Mouse (Mus musculus) c-Kit-positive CD71-positive TER-119-positive erythroid progenitor cells, embryonic 14.5 days (primary cell): ENCODE results near the gene Gpx1.
"Not testable (repeated sequence)": the region's sequence is repeated elsewhere in the genome, so short reads cannot be mapped to it uniquely, and the experiment has no call there.

ENCODE experiments used
- DNase-seq: peaks from one replicate; pipeline ENCODE4 v3.0.0-alpha.2; 2013; ENCODE audit warnings: low spot score

Gene Gpx1

DNA sequence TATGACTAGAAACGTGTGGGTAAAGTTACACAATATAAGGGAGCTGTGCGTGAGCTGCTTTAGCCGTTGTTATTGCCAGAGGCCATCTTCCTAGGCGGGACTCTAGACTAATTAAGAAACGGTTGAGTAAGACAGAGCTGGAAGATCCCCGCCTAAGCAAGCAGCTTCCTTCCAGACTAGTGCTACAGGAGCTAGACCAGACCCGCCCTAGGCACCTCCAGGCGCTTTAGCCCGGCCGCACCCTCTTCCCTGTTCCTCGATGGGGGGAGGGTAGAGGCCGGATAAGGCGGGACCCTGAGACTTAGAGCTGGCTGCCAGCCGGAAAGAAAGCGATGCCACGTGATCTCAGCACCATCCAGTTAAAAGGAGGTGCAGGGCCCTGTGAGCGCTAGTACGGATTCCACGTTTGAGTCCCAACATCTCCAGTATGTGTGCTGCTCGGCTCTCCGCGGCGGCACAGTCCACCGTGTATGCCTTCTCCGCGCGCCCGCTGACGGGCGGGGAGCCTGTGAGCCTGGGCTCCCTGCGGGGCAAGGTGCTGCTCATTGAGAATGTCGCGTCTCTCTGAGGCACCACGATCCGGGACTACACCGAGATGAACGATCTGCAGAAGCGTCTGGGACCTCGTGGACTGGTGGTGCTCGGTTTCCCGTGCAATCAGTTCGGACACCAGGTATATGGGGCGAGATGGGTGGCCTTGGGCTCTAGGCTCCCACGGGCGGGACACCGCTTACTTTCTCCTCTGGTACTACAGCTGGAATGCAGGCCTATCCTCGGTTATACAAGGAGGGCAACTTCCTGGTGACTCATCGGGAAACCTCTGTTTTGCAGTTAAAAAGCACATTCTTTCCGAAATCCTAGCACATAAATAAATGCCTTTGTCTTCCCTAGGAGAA, at the start of gene Gpx1:
Gpx1 (plus strand) TSS at position 18 of the 896 bp plus-strand sequence.
- peak; percentile 98 for DNase-seq

DNA sequence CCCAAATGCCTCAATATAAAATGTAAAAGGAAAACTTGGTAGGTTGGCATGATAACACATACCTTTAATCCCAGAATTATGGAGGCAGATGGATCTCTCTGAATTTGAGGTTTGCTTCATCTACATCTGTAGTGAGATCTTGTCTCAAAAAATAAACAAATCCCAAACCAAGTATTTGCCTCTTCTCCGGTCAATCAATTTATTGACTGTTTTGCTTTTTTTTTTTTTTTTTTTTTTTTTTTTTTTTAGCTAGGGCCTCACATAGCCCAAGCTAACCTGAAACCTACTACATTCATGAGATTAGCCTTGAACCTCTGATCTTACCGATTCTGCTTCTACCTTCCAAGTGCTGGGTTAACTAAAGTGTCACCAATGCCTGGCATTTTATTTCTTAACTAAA, 49.4 kb upstream of the Gpx1 start:
- no peak for DNase-seq

DNA sequence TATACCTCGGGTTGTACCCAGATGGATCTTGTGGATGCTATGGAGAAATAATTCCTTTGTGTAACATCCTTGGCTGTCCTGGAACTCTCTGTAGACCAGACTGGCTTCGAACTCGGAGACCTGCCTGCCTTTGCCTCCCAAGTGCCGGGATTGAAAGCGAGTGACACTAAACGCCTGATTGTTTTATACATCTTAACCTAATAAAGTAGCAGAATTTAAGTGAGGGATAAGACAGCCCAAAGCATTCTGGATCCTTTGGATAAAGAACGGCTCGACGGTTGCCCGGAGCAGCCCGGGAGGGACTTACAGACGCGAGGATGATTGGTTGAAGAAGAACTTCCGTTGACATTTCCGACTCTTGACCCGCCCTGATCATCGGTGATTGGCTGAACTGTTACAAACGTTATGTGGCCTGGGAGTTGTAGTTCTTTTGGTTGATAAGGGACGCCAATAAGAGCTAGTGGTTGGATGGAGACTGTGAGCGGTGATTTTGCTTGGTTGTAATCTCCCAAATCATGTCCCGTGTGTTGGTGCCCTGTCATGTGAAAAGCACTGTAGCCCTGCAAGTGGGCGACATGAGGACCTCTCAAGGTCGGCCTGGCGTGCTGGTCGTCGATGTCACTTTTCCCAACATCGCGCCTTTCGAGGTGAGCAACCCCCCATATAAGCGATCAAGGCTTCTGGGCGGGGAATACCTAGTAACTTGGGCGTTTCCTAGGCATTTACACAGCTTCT, 48.5 kb upstream of the Gpx1 start, which contains the start of gene Nicn1:
Nicn1 (plus strand) TSS at position 414 of the 735 bp plus-strand sequence.
- peak; percentile 95 for DNase-seq

DNA sequence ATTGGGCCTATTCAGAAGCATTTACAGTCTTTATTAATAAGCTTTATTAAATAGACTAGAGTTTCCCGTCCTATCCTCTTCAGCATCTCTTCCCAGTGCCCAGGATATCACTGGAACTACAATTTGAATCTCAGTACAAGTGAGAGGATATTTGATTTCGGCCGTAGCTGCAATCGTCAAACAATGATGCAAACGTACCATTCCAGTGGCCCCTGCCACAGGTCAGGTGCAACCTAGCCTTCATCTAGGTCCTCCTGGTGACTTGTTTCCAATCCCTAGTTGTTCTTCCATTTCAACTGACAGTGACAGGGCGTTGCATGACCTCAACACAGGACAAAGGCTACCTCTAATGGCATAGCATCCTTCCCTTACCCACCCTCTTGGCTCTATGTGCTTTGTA, 47.9 kb upstream of the Gpx1 start:
- no peak for DNase-seq

DNA sequence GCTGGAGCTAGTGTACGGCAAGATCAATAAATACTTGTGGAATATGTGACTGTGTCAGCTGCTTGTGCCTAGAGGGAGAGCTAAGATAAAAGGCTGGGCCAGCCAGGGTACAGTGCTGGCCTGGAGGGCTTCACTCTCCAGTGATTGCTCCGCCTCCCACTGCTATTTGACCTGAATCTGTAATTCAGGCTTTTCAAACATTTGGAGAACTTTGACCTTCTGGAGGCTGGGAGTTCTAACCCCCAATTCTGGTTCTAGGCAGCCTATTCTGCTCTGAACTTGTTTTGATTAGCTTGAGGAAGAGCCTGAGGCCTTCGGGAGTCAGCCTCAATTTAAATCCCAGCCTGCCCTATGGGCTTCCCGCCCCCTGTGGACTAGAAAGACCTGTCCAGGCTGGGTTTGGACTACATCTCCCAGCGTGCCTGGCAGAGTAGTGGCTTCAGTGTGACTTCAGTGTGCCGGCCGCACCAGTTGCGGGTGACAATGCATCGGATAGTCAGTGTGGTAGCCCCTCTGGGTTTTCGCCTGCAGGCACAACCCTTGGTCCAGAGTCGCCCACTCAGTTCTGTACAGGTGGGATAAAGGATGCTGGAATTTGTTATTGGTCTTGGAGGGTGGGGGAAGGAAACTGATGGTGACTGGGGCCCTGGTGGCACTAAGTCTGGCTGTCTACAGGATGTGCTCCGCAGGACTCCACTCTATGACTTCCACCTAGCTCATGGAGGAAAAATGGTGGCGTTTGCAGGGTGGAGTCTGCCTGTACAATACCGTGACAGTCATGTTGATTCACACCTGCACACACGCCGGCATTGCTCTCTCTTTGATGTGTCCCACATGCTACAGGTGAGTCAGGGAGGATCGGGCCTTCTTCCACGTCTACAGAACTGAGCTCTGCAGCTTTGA, 42.0 kb upstream of the Gpx1 start, which contains the start of gene Amt:
Amt (plus strand) TSS at position 401 of the 903 bp plus-strand sequence.
- no peak for DNase-seq

DNA sequence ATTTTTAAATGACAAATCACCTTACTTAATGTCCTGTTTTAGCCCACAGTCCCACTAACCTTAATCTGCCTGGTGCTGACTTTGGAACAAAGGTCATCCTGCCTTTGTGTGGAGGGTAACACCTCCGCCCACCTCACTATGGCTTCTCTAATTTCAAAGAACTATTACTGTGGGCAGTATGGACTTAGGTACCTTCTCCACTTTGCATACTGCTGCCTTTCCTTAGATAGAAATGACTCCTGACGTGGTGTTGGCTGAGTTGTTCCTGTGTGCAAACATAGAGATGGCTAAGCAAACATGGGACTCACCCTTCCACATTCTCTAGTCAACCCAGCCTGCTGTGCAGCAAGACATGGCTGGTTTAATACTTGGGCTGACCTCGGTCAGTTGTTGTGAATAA, 36.9 kb upstream of the Gpx1 start:
- DNase-seq = no peak

DNA sequence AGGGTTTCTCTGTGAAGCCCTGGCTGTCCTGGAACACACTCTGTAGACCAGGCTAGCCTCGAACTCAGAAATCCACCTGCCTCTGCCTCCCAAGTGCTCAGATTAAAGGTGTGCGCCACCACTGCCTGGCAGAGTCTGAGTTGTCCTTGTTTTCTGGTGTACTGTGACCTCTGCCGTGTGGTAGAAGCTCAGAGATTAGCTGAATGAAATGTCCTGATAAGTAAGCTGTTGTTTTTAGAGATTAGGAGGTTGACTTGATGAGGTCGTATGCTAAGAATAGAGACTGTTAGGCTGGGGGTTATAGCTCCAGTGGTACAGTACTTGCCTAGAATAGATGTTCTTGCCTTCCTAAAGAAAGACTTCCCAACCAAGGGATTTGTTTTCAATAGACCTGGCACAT, 34.0 kb upstream of the Gpx1 start:
- no peak for DNase-seq

DNA sequence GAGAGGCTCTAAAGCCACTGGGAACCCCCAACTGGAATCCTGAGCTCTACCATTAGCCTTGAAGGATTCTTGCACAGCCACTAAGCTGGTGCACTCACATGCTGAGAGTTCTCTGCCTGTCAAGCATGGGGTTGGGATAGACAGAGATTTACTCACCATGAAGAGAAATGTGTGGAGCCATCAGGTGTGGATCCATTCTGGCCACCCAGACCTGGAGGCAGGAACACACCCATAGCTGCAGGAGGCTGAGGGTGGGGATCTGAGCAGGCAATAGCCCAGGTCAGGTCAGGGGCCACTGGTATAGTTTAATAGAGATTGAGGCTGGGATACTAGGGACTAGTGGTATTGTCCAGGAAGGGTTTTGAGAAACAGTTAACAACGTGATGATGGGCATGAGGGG, 33.5 kb upstream of the Gpx1 start:
- DNase-seq = no peak

DNA sequence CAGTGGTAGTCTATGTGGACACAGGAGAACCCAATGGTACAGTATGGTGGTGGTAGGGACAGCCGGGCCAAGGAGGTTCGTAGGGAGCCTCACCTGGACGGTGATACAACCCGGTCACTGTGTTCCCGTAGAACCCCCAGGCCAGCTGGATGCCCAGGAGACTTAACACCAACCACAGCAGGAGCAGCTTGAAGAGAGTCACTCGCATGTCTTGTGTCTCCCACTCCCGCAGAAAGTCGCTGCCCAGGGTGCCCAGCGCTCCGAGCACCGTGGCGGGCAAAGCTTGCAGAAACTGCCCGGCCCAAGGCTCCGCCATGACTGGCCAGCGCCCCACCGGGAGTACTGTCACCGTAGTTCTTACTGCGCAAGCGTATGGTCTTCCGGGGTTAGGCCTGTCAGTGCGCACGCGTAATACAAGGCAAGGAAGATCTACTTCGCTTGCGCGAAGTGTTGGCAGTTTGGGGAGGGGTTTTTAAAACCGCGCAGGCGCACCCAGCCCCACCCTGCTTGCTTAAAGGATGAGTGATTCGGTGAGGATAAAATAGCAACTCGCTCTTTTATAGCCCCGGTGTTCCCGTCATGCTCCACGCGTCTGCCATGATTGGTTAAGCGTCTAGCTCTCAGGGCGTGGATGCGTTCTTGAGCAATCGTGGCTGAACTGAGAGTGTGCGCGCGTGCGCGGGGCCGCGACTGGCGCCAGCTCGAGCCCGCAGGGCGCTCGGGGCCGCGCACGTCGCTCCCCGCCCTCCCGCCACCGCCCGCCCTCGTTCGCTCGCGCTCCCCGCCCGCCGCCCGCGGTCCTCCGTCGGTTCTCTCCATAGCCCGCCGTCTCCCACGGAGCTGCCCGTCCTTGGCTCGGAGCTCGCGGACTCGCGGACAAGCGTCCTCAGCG, 32.8 kb upstream of the Gpx1 start, which contains the start of the genes Rhoa and Tcta:
Rhoa (plus strand) TSS at position 501 of the 892 bp plus-strand sequence.
Tcta (minus strand) TSS at position 532 of the 892 bp plus-strand sequence.
- peak; percentile 99 for DNase-seq

DNA sequence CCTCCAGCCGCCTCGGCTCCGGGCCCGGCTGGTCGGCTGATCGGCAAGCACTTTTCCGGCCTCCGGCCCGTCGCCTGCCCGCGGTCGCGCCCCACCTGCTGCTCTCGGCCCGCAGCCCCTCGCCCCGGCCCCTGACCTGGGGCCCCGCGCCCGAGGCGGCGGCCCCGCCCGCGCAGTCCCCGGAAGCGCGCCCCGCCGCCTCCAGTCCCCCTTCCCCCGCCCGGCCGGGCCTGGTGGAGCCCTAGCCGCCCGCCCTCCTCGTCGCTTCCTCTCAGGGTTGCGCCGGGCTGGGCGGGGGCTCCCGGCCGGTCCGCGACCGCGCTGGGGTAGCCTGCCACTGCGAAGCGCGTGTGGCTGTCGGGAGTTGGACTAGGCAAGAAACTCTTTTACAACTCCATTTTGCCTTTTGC, 32.1 kb upstream of the Gpx1 start:
- peak; percentile 78 for DNase-seq

DNA sequence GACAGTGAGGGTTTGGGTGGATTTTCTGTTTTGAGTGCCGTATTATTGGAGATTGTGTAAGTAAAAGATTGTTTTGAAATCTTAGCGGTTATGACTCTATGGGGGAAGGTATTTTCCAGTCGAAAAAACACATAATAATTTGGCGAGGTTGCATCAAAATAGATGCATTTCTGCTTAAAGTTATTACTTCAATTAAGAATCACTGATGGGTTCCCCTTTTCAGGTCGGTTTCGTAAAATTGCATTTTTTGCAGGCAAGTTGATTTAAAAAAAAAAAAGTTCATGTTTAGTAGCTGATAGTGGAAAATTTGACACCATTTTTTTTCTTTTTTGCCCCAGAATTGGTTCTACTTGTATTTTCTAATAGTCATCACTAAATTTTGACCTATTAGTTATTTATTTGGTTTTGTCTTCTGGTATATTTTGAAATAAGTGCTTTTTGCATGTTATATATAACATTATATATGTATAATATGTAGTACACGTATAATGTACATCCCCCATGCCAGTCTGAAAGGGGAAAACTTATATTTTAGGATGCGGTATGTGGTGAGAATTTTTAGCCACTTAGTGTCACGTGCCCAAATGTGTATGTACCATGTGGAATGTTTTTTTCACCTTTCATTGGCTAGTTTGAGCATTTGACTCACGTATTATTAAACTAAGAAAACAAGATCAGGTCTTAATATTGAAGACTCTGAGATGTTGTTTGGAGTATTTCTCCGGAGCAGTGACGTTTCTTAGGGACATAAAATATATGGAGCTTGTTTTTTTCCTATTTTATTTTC, 31.5 kb upstream of the Gpx1 start:
- DNase-seq = peak; percentile 36

DNA sequence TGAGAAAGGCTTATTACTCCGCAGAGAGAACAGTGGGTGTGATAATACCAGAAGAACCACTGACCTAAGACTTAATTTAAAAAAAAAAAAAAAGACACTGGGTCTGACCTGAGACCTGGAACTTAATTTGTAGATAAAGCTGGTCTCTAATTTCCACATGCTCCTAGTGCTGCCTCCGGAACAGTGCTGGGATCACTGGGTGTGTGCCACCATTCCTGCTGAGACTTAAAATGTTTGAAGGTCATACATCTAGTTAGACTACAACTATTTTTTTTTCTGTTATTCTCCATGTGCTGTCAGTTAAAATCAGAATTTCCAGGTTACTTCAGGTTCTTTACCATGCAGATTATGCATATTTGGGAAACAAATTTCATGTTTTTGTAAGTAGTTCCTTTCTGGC, 30.6 kb upstream of the Gpx1 start:
- no peak for DNase-seq

DNA sequence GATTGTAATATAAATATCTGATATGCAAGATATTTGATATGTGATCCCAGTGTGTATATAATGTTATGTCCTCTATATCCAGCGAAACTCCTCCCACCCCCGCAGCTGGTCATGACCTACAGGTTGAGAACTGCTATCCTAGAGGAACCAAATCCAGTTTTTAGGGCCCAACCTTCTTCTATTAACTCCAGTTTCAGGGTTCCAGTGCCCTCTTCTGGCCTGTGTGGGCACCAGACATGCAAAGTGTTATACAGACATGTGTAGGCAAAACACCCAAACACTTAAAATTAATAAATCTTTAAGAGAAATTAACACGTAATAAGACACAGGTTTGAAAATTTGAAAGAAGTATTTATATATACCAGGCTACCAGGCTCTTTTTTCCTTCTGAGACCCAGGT, 21.1 kb upstream of the Gpx1 start:
- no peak for DNase-seq

DNA sequence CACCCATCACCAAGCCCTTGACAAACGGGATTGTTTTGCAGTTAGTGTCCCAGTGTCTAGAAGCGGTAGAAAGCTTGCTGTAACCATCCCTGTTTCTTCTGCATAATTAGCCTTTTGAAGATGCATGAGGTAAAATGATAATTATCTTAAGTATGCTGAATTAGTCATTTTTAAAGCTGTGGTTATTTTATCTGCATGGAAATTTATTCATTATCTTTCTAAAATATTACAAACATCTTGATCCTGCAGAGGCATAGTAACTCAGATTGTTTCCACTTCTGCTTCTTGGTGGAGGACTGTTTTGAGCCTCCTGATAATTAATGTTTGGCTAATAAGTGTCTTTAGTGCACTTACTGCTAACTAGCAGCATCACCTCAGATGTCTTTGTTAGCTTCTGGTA, 20.2 kb upstream of the Gpx1 start:
- no peak for DNase-seq

DNA sequence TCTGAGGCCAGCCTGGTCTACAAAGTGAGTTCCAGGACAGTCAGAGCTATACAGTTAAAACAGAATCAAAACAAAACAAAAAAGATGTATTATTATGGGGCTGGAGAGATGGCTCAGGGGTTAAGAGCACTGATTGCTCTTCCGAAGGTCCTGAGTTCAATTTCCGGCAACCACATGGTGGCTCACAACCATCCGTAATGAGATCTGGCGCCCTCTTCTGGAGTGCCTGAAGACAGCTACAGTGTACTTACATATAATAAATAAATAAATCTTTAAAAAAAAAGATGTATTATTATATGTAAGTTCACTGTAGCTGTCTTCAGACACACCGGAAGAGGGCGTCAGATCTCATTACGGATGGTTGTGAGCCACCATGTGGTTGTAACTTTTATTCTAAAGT, 16.6 kb upstream of the Gpx1 start:
- DNase-seq = not testable (repeated sequence)

DNA sequence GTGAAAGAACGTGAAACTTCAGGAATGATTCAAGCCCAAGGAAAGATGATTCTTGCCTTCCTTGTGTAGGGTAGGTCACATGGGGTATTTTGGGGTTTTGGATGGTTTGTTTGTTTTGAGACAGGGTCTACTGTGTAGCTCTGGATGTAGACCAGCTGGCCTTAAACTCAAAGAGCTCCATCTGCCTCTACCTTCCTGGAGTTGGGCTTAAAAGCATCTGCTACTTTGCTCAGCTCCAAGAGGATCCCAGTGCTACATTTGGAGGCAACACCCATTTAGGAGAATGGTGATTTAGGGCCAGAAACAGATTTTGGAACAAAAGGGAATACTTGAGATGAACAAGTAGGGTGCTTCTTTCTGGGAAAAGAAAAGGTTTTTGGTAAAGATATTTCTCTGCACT, 13.9 kb upstream of the Gpx1 start:
- DNase-seq = no peak

DNA sequence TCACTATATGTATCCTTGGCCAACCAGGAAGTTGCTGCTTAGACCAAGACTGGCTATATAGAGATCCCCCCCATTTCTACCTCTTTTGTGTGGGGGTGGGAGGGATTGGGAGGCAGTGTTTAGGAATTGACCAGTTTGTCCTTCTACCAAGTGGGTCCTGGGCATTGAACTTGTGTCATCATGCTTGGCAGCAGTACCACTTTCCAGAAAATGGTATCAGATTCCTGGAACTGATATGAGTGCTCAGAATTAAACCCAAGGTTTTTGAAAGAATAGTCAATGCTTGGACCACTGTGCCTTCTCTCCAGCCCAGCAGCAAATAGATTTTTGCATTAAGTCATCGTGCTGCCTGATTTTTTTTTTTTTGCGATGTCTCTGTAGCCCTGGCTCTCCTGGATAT, 12.9 kb upstream of the Gpx1 start:
- no peak for DNase-seq

DNA sequence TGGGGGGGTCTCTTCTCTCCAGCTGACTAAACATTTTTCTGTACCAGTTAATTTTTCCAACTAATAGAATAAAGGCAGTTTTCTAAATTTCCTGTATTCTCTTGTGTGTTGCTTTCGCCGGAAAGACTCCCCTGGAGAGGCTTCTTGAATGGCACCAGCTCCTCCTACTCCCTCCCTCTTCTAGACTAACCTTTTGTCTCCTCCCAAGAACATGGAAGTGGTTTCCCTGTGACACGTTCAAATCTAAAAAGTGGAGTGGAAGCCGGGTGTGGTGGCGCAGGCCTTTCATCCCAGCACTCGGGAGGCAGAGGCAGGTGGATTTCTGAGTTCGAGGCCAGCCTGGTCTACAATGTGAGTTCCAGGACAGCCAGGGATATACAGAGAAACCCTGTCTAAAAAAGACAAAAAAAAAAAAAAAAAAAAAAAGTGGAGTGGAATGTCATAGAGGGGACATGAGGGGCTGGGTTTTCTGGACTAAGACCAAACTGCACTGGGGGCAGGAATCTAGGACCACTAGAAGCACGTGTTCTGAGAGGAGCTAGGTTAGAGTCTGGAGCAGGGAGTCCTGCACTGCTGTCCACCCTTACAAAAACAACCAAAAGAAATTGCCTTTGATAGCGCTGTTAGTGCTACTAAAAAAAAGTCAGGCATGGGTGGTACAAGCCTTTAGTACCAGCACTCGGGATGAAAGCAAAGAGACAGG, 704 bp upstream of the Gpx1 start:
- DNase-seq = no peak

DNA sequence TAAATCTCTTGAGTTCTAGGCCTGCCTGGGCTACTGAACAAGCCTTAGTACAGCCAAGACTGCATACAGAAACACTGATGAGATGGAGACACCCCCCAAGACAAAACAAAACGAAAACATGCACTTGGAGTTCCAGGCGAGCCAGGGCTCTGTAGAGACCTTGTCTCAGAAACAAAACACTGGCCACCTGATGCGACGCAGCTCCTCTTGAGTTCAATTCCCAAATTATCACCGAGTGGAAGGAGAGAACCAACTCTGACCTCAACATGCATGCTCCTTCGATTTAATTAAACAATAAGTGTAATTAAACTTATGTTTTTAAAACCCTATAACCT, 185 bp upstream of the Gpx1 start:
- DNase-seq = no peak

DNA sequence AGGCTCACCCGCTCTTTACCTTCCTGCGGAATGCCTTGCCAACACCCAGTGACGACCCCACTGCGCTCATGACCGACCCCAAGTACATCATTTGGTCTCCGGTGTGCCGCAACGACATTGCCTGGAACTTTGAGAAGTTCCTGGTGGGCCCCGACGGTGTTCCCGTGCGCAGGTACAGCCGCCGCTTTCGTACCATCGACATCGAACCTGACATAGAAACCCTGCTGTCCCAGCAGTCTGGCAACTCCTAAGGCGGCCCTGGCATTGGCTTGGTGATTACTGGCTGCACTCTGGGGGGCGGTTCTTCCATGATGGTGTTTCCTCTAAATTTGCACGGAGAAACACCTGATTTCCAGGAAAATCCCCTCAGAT, 1.2 kb downstream of the Gpx1 start:
- DNase-seq = peak; percentile 54
